Mouse (Mus musculus): ENCODE measurements around the gene Stard3. TPM values are rescaled to one million over a fixed set of nuclear protein-coding genes. Genes with fewer than 3 reads are reported as not detected.
A peak's percentile ranks its signal among the peaks of the same experiment; 100 is the strongest.

Gene Stard3
- total RNA-seq (2014; rRNA removed) (36.2 and 39.4 TPM in 2 replicates), polyA plus RNA-seq (2015; fragmentation: Nextera tagmentation; extraction: Ambion mirVana) (31.6 and 32.2 TPM in 2 replicates)

DNA sequence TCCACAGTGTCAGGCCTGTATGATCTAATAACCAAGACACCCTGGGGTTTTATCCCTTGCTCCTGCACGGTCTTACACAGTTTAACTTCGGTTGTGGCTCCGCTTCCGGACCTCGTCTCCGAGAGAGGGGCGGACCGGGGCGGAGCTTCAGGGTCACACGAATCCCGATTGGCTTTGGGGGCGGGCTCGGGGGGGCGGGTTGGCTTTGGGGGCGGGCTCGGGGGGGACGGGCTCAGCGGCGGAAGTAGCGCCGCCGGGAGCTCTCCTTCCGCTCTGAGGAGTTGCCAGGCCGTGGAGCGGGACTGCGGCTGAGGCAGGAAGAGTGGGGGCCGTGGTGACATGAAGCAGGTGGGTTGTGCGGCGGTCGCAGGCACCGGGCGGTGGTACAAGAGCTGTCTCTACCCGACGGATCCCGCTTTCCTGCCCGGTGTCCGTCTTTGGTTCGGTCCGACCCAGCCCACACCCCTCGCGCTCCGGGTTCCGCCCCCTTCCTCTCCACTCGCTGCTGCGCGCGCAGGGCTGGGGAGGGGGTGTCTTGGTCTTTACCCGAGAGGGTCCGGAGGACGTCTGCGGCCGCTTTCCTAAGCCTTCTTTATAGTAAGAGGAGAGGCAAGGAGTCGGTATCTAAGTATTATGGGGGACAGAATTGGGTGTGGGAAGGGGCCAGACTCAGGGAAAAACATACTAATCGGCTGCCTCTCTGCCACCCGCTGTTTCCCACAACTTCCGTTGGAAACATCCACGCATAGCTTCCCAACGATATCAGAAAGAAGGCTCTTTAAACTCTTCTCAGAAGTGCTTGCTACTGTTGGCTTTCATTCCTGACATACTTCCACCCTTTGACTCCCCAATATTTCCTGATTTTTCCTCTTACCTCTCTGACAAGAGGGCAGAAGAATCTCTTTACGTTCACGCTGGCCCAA is at the start of gene Stard3:
Stard3 (plus strand) TSS at position 208 of the 923 bp plus-strand sequence.
- Histone ChIP-seq H3K4me1 (ENCODE audit: insufficient read depth) (peaks cover 15% of the 10 kb centered on the region; the same call in 1 of the 2 replicates), H3K9ac (peak within 1 kb of the TSS; percentile 63), H3K4me2 (ENCODE audit: low read depth) (peak within 1 kb of the TSS; percentile 77), H3K4me3 (ENCODE audit: low read depth, low read length) (peak within 1 kb of the TSS; percentile 62), H3K27me3 (ENCODE audit: insufficient read depth, low read length) (no peaks in the 10 kb centered on the region), H3K9me3 (ENCODE audit: low read length) (no peaks in the 10 kb centered on the region), H3K27ac (ENCODE audit: low read depth, low read length) (peak within 1 kb of the TSS; percentile 86), H3K36me3 (ENCODE audit: insufficient read depth) (no peaks in the 10 kb centered on the region)
- WGBS = 1% methylated on average over 60 of the region's 60 CpGs
- ATAC-seq (peak; percentile 93), DNase-seq (peak; percentile 93)
- TF ChIP-seq CTCF (IDR thresholded peaks at IDR 0.05; ENCODE audit: low read depth) = no peak

- H3K9ac ChIP-seq = peak overlapping the region; percentile 22; the same call in 1 of the 2 replicates
- DNase-seq (peak; percentile 75), ATAC-seq (peak; percentile 74)
- no peak for TF ChIP-seq CTCF (IDR thresholded peaks at IDR 0.05; ENCODE audit: low read depth)
- 0 out of 2 replicates have a peak, but pooled peaks cover 4% of the 10 kb centered on the region for H3K27me3 ChIP-seq (ENCODE audit: insufficient read depth, low read length)
- H3K4me3 ChIP-seq (ENCODE audit: low read depth, low read length) = no peak overlapping the region; the same call in 1 of the 2 replicates
- H3K9me3 ChIP-seq (ENCODE audit: low read length) = no peaks in the 10 kb centered on the region
- H3K4me1 ChIP-seq (ENCODE audit: insufficient read depth) = peaks cover 8% of the 10 kb centered on the region; the same call in 1 of the 2 replicates
- H3K4me2 ChIP-seq (ENCODE audit: low read depth) = peak overlapping the region; percentile 44
- WGBS = 1% methylated on average over 26 of the region's 26 CpGs
- no peaks in the 10 kb centered on the region for H3K36me3 ChIP-seq (ENCODE audit: insufficient read depth)
- H3K27ac ChIP-seq (ENCODE audit: low read depth, low read length) = peak overlapping the region; percentile 15; the same call in 1 of the 2 replicates
These were observed 44.3 kb upstream of the Stard3 start for GRCm38 (mm10) chr11:98313790-98314323.

DNA sequence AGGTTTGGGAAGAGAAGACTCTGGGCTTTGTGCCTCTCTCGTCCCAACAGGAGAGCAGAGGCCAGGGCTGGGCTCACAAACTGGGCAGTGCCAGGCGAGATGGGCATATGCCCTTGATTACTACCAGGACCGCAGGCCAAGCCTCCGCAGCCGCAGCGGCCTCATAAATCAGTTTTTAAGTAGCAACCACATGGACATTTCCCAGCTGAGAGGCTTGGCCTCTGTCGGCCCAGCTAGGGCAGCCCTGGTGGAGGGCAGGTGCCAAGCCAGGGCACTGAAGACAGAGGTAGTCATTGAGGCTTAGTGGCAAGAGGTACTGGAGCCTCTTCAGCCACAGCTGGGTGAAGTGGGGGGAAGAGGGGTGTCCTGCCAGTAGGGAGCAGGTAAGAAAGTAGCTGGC is 40.7 kb upstream of the Stard3 start:
- Histone ChIP-seq H3K27me3 (ENCODE audit: insufficient read depth, low read length) (peaks cover 10% of the 10 kb centered on the region), H3K4me2 (ENCODE audit: low read depth) (peak overlapping the region; percentile 26; the same call in 1 of the 2 replicates), H3K9me3 (ENCODE audit: low read length) (no peaks in the 10 kb centered on the region), H3K4me1 (ENCODE audit: insufficient read depth) (peaks cover 22% of the 10 kb centered on the region; the same call in 1 of the 2 replicates), H3K36me3 (ENCODE audit: insufficient read depth) (no peaks in the 10 kb centered on the region), H3K9ac (no peak overlapping the region), H3K27ac (ENCODE audit: low read depth, low read length) (peak overlapping the region; percentile 58), H3K4me3 (ENCODE audit: low read depth, low read length) (no peak overlapping the region)
- 0% methylated on average over 7 of the region's 7 CpGs for WGBS
- no peak for TF ChIP-seq CTCF (IDR thresholded peaks at IDR 0.05; ENCODE audit: low read depth)
- no peak for ATAC-seq
- DNase-seq = no peak

DNA sequence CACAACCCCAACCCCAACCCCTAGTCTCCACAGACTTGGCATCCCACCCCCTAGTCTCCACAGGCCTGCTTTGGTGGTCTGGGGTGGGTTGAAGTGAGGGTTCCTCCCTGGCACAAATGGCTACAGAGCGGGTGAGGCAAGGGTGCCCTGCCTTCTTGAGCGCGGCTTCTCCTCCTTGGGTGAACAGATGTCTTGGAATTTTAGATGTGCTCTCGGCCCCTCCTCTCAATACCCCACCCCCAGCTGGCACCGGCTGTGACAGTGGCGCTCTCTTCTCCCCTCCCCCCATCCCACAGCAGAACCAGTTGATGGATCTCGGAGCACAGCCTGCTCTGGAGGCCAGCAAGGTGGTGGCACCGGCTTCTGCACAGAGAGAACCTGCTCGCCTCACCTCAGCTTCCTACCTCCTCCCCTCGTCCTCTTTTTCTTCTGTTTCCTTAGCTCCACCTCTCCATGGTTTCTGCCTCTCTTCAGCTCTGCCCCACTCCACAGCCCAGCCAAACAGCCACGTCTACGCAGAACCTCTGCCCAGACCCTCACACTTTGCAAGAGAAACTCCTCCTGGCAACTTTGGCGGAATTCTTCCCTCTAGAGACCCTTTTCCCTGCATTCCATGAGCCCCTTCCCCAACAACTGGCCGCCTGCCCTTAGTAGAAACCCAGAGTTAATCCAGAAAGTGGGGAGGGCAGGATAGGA is 39.6 kb upstream of the Stard3 start:
- TF ChIP-seq CTCF (IDR thresholded peaks at IDR 0.05; ENCODE audit: low read depth) = no peak
- H3K4me1 ChIP-seq (ENCODE audit: insufficient read depth) = peaks cover 26% of the 10 kb centered on the region; the same call in 1 of the 2 replicates
- peak overlapping the region; percentile 14; the same call in 1 of the 2 replicates for H3K9ac ChIP-seq
- under 1% methylated on average over 14 of the region's 14 CpGs for WGBS
- H3K27ac ChIP-seq (ENCODE audit: low read depth, low read length) = peak overlapping the region; percentile 84
- H3K4me3 ChIP-seq (ENCODE audit: low read depth, low read length) = no peak overlapping the region
- peak overlapping the region; percentile 49 for H3K4me2 ChIP-seq (ENCODE audit: low read depth)
- ATAC-seq = no peak
- no peaks in the 10 kb centered on the region for H3K36me3 ChIP-seq (ENCODE audit: insufficient read depth)
- DNase-seq = peak; percentile 55
- peaks cover 19% of the 10 kb centered on the region for H3K27me3 ChIP-seq (ENCODE audit: insufficient read depth, low read length)
- no peaks in the 10 kb centered on the region for H3K9me3 ChIP-seq (ENCODE audit: low read length)

GRCm38 (mm10) chr11:98319120-98319519 is 39.0 kb upstream of the Stard3 start:
- 2% methylated on average over 15 of the region's 15 CpGs for WGBS
- Histone ChIP-seq H3K9me3 (ENCODE audit: low read length) (no peaks in the 10 kb centered on the region), H3K27me3 (ENCODE audit: insufficient read depth, low read length) (peaks cover 21% of the 10 kb centered on the region), H3K27ac (ENCODE audit: low read depth, low read length) (peak overlapping the region; percentile 84), H3K4me1 (ENCODE audit: insufficient read depth) (peaks cover 26% of the 10 kb centered on the region; the same call in 1 of the 2 replicates), H3K36me3 (ENCODE audit: insufficient read depth) (no peaks in the 10 kb centered on the region), H3K4me2 (ENCODE audit: low read depth) (peak overlapping the region; percentile 49), H3K4me3 (ENCODE audit: low read depth, low read length) (peak overlapping the region; percentile 5; the same call in 1 of the 2 replicates), H3K9ac (peak overlapping the region; percentile 14; the same call in 1 of the 2 replicates)
- no peak for TF ChIP-seq CTCF (IDR thresholded peaks at IDR 0.05; ENCODE audit: low read depth)
- peak; percentile 30; the same call in 1 of the 2 replicates for ATAC-seq
- peak; percentile 76 for DNase-seq

DNA sequence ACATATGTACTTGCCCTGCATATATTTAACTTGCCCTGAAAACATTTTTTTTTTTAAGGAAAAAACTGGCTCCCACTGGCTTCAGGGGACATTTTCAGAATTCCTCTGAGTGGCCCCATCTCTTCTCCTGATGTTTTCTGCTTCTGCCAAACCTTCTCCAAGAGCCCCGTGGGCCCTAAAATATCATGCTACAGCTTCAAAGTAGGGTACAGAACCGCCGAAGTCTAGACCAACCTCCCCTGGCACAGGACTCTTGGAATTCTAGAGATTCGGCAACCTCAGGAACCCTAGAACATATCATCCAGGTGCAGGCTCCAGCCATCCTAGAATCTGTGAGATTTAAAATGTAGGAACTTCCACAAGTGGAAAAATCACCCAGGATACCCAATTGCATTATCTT is 38.6 kb upstream of the Stard3 start:
- ATAC-seq = no peak
- Histone ChIP-seq H3K27ac (ENCODE audit: low read depth, low read length) (peak overlapping the region; percentile 84), H3K4me1 (ENCODE audit: insufficient read depth) (peaks cover 26% of the 10 kb centered on the region; the same call in 1 of the 2 replicates), H3K36me3 (ENCODE audit: insufficient read depth) (no peaks in the 10 kb centered on the region), H3K27me3 (ENCODE audit: insufficient read depth, low read length) (peaks cover 21% of the 10 kb centered on the region), H3K4me2 (ENCODE audit: low read depth) (peak overlapping the region; percentile 49; the same call in 1 of the 2 replicates), H3K4me3 (ENCODE audit: low read depth, low read length) (no peak overlapping the region), H3K9me3 (ENCODE audit: low read length) (no peaks in the 10 kb centered on the region), H3K9ac (no peak overlapping the region; the same call in 1 of the 2 replicates)
- 13% methylated on average over 4 of the region's 4 CpGs for WGBS
- no peak for TF ChIP-seq CTCF (IDR thresholded peaks at IDR 0.05; ENCODE audit: low read depth)
- no peak for DNase-seq
